Mouse (Mus musculus): ENCODE measurements around the gene Ppp1r9a.

Gene Ppp1r9a

GRCm38 (mm10) chr6:5008166-5008565, 105.4 kb downstream of the Ppp1r9a start:
- no peak for DNase-seq (ENCODE audit: low spot score)

GRCm38 (mm10) chr6:5008603-5009002, 105.9 kb downstream of the Ppp1r9a start:
- no peak for DNase-seq (ENCODE audit: low spot score)

GRCm38 (mm10) chr6:5010553-5011416, 108.1 kb downstream of the Ppp1r9a start:
- DNase-seq (ENCODE audit: low spot score) = no peak

GRCm38 (mm10) chr6:5012794-5013193, 110.1 kb downstream of the Ppp1r9a start:
- DNase-seq (ENCODE audit: low spot score) = no peak

- DNase-seq (ENCODE audit: low spot score) = no peak
Observed at GRCm38 (mm10) chr6:5014567-5014966, 111.8 kb downstream of the Ppp1r9a start.

GRCm38 (mm10) chr6:5015173-5015572, 112.5 kb downstream of the Ppp1r9a start:
- no peak for DNase-seq (ENCODE audit: low spot score)

GRCm38 (mm10) chr6:5017945-5018511, 115.3 kb downstream of the Ppp1r9a start:
- no peak for DNase-seq (ENCODE audit: low spot score)

GRCm38 (mm10) chr6:5019208-5019607, 116.5 kb downstream of the Ppp1r9a start:
- DNase-seq (ENCODE audit: low spot score) = no peak

- DNase-seq (ENCODE audit: low spot score) = no peak
Observed at GRCm38 (mm10) chr6:5019969-5020368, 117.3 kb downstream of the Ppp1r9a start.

- no peak for DNase-seq (ENCODE audit: low spot score)
Observed at GRCm38 (mm10) chr6:5020510-5020909, 117.8 kb downstream of the Ppp1r9a start.

GRCm38 (mm10) chr6:5022677-5023076, 120.0 kb downstream of the Ppp1r9a start:
- no peak for DNase-seq (ENCODE audit: low spot score)

- no peak for DNase-seq (ENCODE audit: low spot score)
Observed at GRCm38 (mm10) chr6:5024893-5025292, 122.2 kb downstream of the Ppp1r9a start.

GRCm38 (mm10) chr6:5026772-5027171, 124.1 kb downstream of the Ppp1r9a start:
- DNase-seq (ENCODE audit: low spot score) = no peak

- DNase-seq (ENCODE audit: low spot score) = no peak
Observed at GRCm38 (mm10) chr6:5027213-5027612, 124.5 kb downstream of the Ppp1r9a start.

- DNase-seq (ENCODE audit: low spot score) = peak; percentile 68
Observed at GRCm38 (mm10) chr6:5027801-5028200, 125.1 kb downstream of the Ppp1r9a start.

- no peak for DNase-seq (ENCODE audit: low spot score)
Observed at GRCm38 (mm10) chr6:5029205-5029927, 126.6 kb downstream of the Ppp1r9a start.

- DNase-seq (ENCODE audit: low spot score) = no peak
Observed at GRCm38 (mm10) chr6:5029956-5030355, 127.2 kb downstream of the Ppp1r9a start.

GRCm38 (mm10) chr6:5032986-5033633, 130.4 kb downstream of the Ppp1r9a start:
- DNase-seq (ENCODE audit: low spot score) = no peak

- DNase-seq (ENCODE audit: low spot score) = no peak
Observed at GRCm38 (mm10) chr6:5037225-5037624, 134.5 kb downstream of the Ppp1r9a start.

- peak; percentile 43 for DNase-seq (ENCODE audit: low spot score)
Observed at GRCm38 (mm10) chr6:5038140-5038749, 135.5 kb downstream of the Ppp1r9a start.

- no peak for DNase-seq (ENCODE audit: low spot score)
Observed at GRCm38 (mm10) chr6:5039316-5039715, 136.6 kb downstream of the Ppp1r9a start.

- DNase-seq (ENCODE audit: low spot score) = no peak
Observed at GRCm38 (mm10) chr6:5045854-5046253, 143.1 kb downstream of the Ppp1r9a start.

Measured in MN1 (cell line).